Mouse (Mus musculus): ENCODE data around the gene Xpo4.
"Not testable (repeated sequence)": the region's sequence is repeated elsewhere in the genome, so short reads cannot be mapped to it uniquely, and the experiment has no call there.

Xpo4 gene

DNA sequence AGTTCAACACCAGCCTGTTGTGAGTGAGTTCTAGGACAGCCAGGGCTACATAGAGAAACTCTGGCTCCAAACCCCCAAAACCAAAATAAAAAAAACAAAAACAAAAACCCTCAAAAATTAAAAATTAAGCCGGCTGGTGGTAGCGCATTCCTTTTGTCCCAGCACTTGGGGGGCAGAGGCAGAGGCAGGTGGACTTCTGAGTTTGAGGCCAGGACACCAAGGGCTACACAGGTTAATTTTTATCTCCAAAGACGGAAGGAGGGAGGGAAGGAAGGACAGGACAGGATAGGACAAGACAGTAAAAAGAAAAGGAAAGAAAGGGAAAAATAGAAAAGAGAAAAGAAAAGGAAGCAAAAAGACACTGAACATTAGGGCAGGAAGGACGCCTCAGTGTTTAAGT lies 17.5 kb upstream of the Xpo4 start:
- DNase-seq (ENCODE audit: low read depth, low spot score): no peak

DNA sequence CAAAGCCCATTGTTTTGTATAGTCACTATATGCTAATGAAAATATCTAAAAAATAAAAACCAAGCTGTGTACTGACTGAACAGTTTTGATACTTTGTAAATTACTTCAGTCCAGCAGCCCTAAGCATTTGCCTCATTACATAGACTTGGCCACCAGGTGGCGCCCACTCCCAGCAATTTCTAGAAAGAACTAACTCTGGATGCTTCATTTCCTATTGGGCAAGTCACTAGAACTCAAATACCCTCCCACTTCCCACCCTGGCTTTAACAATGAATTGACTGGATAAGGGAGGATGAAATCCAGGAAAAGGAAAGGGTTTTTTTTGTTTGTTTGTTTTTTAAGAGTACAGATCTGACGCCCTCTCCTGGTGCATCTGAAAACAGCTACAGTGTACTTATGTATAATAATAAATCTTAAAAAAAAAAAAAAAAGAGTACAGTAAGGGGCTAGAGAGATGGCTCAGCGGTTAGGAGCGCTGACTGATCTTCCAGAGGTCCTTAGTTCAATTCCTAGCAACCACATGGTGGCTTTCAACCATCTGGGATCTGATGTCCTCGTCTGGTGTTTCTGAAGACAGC lies 14.8 kb upstream of the Xpo4 start:
- DNase-seq (ENCODE audit: low read depth, low spot score): peak; percentile 84

DNA sequence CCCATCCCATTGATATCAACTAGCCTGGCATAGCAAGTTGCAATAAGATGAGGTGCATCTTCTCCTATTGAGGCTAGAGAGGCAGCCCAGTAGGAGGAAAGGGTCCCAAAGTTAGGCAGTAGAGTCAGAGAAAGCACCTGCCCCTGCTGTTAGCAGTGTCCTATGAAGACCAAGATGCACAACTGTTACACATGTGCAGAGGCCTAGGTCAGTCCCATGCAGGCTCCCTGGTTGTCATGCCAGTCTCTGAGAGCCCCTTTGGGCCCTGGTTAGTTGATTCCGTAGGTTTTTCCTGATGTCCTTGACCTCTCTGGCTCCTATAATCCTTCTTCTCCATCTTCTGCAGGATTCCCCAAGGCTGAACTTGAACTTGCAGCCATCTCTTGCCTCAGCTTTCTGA lies 14.3 kb upstream of the Xpo4 start:
- DNase-seq (ENCODE audit: low read depth, low spot score): no peak

DNA sequence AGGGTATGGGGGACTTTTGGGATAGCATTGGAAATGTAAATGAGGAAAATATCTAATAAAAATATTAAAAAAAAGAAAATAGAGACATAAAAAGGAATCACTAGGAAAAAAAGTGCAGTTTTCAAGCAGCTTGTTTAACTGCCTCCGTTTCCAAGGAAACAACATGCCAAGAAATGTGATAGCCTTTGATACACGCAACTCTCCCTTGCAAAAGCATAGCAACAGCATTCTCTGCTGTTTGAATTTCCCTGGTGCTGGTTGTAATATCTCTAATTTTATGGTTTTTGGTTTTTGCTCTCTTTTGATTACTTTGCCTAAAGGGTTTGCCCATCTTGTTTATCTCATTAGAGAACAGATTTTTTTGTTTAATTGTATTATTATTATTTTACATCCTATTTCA lies 10.3 kb upstream of the Xpo4 start:
- DNase-seq (ENCODE audit: low read depth, low spot score): no peak

DNA sequence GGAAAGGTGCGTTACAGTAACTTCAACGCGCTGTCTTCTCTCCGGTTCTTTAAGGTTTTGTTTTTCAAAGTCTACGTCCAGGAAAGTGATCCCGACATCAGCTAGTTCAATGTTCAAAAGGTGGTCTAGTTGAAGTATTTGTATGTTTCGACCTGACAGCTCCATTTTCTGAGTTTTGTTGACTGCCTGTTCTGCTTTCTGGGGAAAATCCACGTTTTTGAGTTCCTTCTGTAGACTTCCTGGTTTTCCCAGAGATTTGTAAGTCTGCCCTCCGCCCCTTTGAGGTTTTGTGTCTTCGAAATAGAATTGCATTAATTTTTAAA lies 359 bp upstream of the Xpo4 start:
- no peak for DNase-seq (ENCODE audit: low read depth, low spot score)

DNA sequence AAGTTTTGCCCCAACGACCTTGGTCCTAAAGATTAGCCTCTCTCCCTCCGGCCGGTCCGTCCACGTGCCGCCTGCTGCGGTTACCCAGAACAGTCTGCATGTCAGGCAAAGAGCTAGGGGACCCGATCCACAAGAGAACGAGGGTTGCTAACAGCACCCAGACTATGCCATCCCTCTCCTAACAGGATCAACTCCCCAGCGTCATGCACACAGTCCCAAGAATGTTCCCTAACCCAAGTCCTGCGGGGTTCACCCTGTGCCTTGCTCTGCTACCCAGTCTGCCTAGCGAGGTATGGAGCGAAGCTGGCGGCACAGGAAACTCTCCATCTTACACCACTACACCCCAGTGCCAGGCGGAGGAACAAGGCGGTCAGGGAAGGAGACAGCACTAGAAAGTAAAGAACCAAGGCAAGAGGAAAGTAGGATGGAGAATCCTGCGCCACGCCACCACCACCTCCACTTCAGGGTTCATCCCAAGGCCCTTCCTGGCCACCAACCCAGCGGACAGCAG lies 864 bp downstream of the Xpo4 start:
- DNase-seq (ENCODE audit: low read depth, low spot score): peak; percentile 72

DNA sequence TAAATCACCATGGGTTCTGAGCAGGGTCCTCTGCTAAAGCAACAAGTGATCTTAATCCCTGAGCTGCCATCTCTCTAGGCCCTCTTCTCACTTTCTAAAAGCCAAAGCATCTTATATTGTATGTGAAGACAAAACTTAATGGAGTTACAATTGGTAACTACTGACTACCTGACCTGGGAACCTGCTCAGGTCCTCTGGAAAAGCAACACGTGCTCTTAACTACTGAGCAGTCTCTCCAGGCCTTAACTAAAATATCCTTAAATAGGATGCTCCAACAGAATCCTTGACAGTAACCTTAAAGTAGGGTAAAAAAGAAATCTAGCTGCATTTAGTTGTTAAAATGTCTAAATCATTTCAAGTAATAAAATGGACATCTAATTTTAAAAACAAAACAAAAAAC lies 1.6 kb downstream of the Xpo4 start:
- DNase-seq (ENCODE audit: low read depth, low spot score): peak; percentile 26

DNA sequence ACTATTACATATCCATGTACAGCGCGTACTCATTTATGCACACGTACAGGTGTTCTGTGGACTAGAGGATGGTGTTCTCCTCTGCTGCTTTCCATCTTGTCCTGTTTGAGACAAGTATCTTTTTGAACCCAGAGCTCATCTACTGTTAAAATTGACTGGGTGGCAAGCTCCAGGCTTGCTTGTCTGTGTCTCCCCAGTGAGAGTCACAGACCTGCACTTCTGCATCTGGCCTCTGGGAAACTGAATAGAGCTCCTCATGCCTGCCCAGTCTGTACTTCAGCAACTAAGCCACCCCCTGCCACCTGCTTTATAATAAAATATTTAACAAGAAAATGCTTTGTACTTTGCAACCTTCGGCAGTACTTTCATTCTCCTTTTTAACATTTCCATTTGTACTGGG lies 6.9 kb downstream of the Xpo4 start:
- peak; percentile 41 for DNase-seq (ENCODE audit: low read depth, low spot score)

DNA sequence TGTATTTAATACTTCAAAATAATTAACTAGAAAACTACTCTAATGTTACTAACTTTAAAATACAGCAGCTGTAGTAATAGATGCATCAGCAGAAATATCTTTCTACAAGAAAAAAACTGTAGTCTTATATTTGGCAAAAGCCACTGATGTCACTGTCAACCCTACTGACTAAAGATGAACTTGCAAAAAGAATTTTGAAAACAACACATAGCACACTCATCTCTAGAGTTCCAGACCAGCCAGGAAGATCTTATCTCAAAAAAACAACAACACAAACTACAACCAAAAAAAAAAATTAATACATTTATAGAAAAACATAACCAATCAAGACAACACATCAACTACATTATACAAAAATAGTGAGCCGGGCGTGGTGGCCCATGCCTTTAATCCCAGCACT lies 7.7 kb downstream of the Xpo4 start:
- DNase-seq (ENCODE audit: low read depth, low spot score): no peak

DNA sequence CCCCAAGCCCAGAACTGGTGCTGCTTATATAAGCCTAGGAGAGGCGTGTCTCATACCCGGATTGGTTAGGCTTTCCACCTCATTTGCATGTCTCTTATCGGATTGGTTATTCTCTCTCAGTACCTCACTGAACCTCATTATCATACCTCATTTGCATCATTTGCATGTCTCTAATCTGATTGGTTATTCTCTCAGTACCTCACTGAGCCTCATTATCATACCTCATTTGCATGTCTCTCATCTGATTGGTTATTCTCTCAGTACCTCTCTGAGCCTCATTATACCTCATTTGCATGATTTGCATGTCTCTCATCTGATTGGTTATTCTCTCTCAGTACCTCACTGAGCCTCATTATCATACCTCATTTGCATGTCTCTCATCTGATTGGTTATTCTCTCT lies 8.7 kb downstream of the Xpo4 start:
- not testable (repeated sequence) for DNase-seq (ENCODE audit: low read depth, low spot score)

DNA sequence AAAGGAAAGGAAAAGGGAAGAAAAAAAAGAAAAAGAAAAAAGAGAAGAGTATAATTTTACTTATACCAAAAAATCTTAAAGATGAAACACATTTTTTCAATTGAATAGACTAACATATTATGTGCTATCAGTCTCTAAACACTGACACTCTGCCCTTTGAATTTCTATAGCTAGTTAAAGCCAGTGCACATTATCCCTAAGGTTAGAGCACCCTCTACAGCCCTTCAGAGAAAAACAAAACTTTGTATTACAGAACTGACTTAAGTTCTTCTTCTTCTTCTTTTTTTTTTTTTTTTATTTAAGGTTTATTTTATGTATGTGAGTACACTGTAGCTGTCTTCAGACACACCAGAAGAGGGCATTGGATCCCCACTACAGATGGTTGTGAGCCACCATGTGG lies 15.7 kb downstream of the Xpo4 start:
- peak; percentile 38 for DNase-seq (ENCODE audit: low read depth, low spot score)

DNA sequence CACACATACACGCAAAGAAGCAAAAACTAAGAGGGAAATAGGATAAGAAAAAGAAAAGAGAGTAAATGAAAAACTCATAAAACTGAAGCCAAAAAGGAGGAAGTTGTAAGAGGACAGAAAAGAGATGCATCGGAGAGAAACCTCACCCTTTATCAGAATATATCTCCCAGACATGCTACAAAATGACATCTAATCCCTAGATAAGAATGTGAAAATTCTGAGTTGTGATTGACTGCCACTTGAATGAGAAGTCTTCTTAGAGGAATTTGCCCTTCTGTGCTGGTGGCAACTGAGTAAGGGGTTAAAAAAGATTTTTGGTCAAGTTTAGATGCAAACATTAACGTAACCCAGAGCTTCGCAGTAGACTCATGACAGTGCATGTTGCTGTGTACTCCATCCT lies 19.1 kb downstream of the Xpo4 start:
- no peak for DNase-seq (ENCODE audit: low read depth, low spot score)

DNA sequence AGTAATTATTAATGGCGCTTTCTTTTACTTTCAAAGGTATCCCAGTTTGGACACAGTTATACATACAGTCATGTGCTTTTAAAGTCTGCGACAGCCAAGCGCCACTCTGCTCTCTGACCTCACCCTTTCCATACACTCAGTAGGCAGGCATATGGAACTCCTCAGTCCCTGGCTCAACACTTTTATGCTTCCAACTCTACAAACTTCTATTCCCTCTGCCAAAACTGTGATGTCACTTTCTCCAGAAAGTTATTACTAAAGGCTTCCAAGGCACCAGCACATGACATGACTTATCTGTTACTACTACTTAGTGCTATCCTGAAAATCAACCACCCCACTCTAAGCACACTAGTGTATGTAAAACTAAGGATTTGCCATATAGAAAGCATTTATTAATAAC lies 26.1 kb downstream of the Xpo4 start:
- no peak for DNase-seq (ENCODE audit: low read depth, low spot score)

DNA sequence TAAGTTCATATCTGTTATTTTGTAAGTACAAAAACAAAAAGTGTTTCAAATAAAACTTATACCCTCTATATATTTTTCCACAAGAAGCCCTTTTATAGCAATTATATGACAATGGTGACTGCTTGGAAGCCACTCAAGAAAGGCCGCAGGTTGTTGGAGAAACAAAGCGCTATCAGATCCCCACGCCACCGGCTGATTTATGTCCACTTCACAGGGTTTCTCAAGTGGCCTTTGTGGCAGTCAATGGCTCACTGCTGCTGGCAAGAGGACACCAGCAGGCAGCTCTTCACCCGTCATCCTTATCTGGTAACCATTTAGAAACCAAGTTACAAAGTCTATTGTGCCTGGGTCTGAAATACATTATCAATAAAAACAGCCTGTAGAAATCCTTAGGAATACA lies 31.1 kb downstream of the Xpo4 start:
- no peak for DNase-seq (ENCODE audit: low read depth, low spot score)

DNA sequence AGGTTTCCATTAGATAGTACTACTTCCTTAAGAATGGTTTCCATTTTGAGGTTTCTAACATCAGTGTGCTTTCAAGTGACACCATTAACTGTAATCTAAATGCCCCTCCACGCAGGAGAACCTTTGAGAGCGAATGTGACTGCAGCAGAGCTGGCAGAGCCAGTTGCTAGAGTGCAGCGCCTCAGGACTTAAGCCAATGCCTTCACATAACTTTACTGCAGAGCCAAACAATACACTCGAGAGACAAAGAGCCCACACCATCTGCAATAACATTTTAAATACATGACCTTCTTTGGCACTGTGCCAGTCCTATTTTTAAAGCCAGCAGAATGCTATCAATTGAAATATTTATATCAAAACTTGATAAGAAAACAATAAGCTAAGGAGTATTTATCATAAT lies 35.6 kb downstream of the Xpo4 start:
- no peak for DNase-seq (ENCODE audit: low read depth, low spot score)

DNA sequence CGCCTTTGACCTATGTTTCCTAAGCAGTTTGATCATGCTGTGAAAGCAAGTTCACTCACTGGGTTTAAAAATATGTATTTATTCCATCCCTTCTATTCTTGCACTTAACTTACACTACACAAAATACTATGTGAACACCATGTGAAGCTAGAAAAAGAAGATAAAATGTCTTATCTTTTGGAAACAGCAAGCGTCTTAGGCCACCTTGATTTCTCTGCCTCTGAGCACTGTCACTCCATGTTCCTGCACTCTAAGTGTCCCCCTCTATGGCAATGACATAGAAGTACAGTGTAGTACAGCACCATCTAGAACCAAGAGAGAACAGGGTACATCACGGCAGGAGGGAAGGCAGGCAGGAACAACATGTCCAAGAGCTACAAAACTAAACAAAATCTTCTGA lies 42.3 kb downstream of the Xpo4 start:
- DNase-seq (ENCODE audit: low read depth, low spot score): no peak

DNA sequence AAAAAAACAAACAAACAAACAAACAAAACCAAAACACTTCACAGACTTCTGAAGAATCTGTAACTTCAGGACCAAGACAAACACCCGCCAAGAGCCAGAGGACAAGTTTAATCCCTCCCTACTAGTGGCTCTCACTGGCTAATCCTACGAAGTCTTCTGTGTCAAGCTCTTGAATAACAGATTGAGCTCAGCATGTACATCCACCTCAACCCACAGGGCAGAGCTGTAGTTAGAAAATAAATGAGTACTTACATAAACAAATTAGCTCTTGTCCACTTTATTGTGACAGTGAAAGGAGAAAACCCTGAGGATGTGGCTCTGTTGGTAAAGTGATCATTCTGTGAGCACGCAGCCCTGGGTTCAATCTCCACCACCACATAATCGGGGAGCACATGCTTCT lies 43.5 kb downstream of the Xpo4 start:
- DNase-seq (ENCODE audit: low read depth, low spot score): no peak

DNA sequence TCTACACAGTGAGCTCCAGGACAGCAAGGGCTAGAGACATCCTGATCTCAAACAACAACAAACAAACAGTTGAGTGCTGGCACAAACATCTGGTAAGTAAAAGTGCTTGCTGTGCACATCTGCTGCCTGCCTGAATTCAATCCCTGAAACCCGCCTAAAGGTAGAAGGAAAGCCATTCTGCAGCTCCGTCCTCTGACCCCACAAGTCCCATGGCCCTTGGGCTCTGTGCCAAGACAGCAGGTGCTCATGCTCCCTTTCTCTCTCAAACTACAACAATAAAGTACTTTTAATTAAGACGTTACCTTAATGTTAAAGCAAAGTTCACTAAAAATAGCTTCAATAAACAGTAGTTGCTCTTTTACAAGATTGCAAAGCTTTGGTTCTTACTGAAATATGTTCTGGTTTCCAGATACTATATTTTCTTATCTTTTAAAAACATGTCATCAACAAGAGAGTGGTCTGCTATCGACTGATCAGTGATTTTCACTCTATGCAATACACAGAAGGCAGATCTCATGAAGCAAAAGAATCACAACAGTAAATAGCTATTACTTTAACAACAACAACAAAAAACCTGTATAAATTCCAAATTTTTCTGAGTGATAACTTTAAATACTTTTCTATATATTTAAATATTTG lies 44.5 kb downstream of the Xpo4 start:
- DNase-seq (ENCODE audit: low read depth, low spot score): no peak

DNA sequence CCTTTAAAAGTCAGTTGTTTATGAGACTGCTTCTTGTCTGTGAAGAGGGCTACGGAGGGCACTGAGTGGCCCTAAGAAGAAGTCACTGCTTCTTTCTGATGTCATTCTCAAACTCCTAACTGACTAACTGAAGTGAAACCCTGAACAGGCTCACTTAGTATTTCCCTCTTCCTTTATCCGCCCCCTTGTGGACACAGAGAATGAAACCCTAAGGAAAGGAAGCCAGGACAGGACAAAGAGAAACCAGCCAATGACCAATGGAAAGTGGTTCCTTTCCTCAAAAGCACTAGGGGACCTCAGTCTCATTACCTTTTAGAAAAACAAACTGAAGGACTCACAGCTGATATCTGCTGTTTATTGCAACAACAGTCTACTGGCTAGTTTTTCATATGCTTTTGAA lies 45.7 kb downstream of the Xpo4 start:
- peak; percentile 62 for DNase-seq (ENCODE audit: low read depth, low spot score)

DNA sequence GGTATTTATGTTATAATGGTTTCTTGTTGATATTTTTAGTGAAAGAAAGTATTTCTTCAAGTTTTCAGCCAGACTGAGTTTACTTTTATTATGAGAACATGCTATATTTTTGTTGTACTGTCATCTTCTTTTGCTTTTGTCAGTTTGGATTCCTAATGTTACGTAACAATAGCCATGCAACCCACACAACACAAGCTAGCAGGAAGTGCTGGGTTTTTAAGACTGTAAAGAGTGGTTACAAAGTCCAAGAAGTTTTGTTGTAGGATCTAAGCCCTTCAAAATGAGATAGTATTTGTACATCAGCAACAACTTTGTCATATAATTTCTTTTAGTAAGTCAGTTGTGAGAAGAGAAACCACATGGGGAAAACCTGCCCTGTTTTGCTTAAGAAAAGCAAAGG lies 47.6 kb downstream of the Xpo4 start:
- DNase-seq (ENCODE audit: low read depth, low spot score): peak; percentile 23

DNA sequence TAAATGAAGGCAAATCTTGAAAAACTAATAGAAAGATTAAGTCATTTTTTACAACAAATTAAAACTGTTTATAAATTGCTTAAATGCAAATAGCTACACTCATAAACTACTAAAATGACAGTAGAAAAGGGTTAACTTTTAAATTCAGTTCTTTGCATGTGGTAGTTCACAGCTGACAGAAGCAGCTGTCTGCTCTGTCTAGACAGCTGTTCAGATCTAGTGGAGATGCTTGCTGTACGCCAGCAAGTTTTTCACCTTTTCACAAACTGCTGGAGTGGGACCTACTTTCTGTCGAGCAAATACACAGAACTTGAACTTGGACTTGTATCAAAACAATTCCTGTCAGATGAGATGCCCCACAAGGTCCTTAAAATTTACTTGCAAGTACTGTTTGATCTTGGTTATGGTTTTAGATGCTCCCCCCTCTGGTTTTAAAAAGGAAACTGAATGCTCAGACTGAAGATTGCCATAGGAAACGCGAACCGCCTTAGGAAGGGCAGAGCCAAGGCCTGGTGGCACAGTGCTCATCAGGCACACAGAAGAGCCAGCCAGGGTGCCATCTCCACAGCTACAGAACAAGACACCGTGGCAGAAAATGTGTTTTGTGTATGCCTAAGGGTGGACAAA lies 48.8 kb downstream of the Xpo4 start:
- DNase-seq (ENCODE audit: low read depth, low spot score): no peak

DNA sequence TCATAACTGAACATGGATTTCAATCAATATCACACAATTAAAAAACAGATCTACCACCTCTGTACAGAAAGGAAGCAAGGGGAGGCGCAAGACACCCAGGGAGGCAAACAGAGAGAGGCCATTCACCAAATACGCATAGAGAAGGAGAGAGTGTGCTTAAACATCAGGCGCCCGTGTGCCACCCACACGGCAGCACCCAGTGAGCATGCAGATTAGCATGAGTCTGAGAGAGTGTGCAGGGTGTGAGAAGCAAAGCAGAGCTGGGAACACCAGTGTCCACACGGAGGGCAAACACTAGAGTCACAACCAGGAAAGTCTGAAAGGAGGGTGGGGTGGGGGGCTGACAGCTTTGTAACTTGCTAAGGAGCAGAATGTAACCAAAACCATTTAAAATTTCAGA lies 49.4 kb downstream of the Xpo4 start:
- no peak for DNase-seq (ENCODE audit: low read depth, low spot score)

DNA sequence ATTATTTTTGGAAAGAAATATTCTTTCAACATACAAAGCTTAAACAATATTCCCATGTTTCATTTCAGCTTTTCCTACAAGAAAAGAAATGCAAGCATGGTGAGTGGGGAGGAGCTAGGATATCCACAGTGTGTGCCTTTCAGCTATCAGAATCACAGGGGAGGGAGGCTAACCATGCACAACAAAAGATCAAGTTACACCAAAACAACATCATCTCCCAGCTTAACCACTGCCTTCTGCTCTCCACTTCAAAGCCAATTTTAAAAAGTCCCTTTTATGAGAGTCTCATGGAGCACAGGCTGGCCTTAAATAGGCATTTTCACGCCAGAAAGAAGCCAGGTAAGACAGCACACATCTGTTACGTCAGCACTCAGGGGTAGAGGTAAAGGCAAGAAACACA lies 54.2 kb downstream of the Xpo4 start:
- no peak for DNase-seq (ENCODE audit: low read depth, low spot score)
